Mouse (Mus musculus) neural tube, embryonic 11.5 days (tissue): ENCODE results near the gene Gcnt4. TPM values are rescaled to one million over a fixed set of nuclear protein-coding genes. Genes with fewer than 3 reads are reported as not detected.

Experiments used
- ATAC-seq: fragments of 200-750 bp; cut with Nextera tagmentation; 2 replicates; pipeline ENCODE4 v1.8.0; 2017; ENCODE audit warnings: moderate number of reproducible peaks, mild to moderate bottlenecking, moderate TSS enrichment, moderate library complexity; ENCODE audit not compliant: insufficient read depth, low FRiP score, low TSS enrichment
- DNase-seq: peaks from one replicate; pipeline ENCODE4 v3.0.0-alpha.2; 2015; ENCODE audit warnings: low spot score
- H3K27ac ChIP-seq: fragments of 300-500 bp; sonication (generic); 2 replicates; pipeline ENCODE4 v1.5.1; 2014; ENCODE audit warnings: low read depth, mild to moderate bottlenecking, low read length
- H3K27me3 ChIP-seq: fragments of 300-500 bp; sonication (generic); 2 replicates; pipeline ENCODE4 v1.6.1; 2014; ENCODE audit warnings: mild to moderate bottlenecking, low read length, mixed read lengths; ENCODE audit not compliant: control insufficient read depth, insufficient read depth
- H3K36me3 ChIP-seq: fragments of 300-500 bp; sonication (generic); 2 replicates; pipeline ENCODE4 v1.6.1; 2014; ENCODE audit warnings: mild to moderate bottlenecking, low read length, moderate library complexity, mixed read lengths; ENCODE audit not compliant: control insufficient read depth, insufficient read depth
- H3K4me1 ChIP-seq: fragments of 300-500 bp; sonication (generic); 2 replicates; pipeline ENCODE4 v1.6.1; 2014; ENCODE audit warnings: low read length, mixed read lengths; ENCODE audit not compliant: control insufficient read depth, insufficient read depth
- H3K4me2 ChIP-seq: fragments of 300-500 bp; sonication (generic); 2 replicates; pipeline ENCODE4 v1.6.1; 2014; ENCODE audit warnings: low read depth, mild to moderate bottlenecking, moderate library complexity
- H3K4me3 ChIP-seq: fragments of 300-500 bp; sonication (generic); 2 replicates; pipeline ENCODE4 v1.5.1; 2014; ENCODE audit warnings: low read depth, low read length
- H3K9ac ChIP-seq: fragments of 300-500 bp; sonication (generic); 2 replicates; pipeline ENCODE4 v1.6.1; 2014; ENCODE audit warnings: mild to moderate bottlenecking, low read length
- H3K9me3 ChIP-seq: fragments of 300-500 bp; sonication (generic); 2 replicates; pipeline ENCODE4 v1.6.1; 2016; ENCODE audit warnings: low read length; ENCODE audit not compliant: control insufficient read depth
- WGBS: fragments of 180-500 bp; shearing (Covaris S2); extraction: QIAGEN DNeasy Blood & Tissue Kit; methylation state at CpG from one replicate; pipeline ENCODE4 v1.1.7; 2014; 5-methylcytosine and 5-hydroxymethylcytosine counted together
- polyA plus RNA-seq: library from polyadenylated mRNA; unstranded; fragments of >200 nt; fragmentation: Nextera tagmentation; extraction: Ambion mirVana; gene quantifications from 2 replicates; pipeline ENCODE4 v1.2.1, GENCODE M21; 2014

Gcnt4 gene
- polyA plus RNA-seq, 1 experiment from 2014 or later = 0.32 TPM

GRCm38 (mm10) chr13:96962801-96963200, 38.3 kb downstream of the Gcnt4 start:
- Histone ChIP-seq H3K9ac (no peak overlapping the region), H3K27ac (no peak overlapping the region)

DNA sequence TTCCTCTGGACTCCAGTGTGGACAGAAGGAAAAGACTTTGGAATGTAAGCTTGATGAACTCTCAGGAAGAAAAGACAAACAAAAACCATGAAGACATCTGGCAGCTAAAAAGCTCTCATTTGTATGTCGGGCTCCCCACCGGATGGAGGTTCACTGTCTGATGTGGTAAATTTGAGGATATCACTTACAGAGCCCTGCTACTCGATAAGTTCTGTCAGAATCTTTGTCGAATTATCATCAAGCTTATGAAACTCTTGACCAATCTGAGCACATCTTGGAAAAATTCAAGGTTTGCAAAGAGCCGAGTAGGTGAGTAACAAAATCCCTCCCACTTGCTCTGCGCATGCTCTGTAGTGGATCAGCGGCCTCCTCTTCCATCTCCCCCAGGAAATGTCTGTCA, 40.5 kb downstream of the Gcnt4 start:
- Histone ChIP-seq H3K4me2 (no peak overlapping the region), H3K9me3 (no peaks in the 10 kb centered on the region), H3K9ac (no peak overlapping the region), H3K27ac (no peak overlapping the region), H3K4me1 (no peaks in the 10 kb centered on the region), H3K27me3 (no peaks in the 10 kb centered on the region), H3K36me3 (no peaks in the 10 kb centered on the region), H3K4me3 (no peak overlapping the region)
- ATAC-seq (no peak), DNase-seq (no peak)
- WGBS = 95% methylated on average over 7 of the region's 7 CpGs

More at GRCm38 (mm10) chr13:96962801-96963200, 38.3 kb downstream of the Gcnt4 start:
- H3K36me3 ChIP-seq = no peaks in the 10 kb centered on the region
- no peak overlapping the region for H3K4me3 ChIP-seq
- no peak for ATAC-seq
- H3K9me3 ChIP-seq = no peaks in the 10 kb centered on the region
- no peak overlapping the region for H3K4me2 ChIP-seq
- no peaks in the 10 kb centered on the region for H3K27me3 ChIP-seq
- H3K4me1 ChIP-seq = no peaks in the 10 kb centered on the region
- DNase-seq = no peak
- WGBS = 93% methylated on average over 5 of the region's 5 CpGs

DNA sequence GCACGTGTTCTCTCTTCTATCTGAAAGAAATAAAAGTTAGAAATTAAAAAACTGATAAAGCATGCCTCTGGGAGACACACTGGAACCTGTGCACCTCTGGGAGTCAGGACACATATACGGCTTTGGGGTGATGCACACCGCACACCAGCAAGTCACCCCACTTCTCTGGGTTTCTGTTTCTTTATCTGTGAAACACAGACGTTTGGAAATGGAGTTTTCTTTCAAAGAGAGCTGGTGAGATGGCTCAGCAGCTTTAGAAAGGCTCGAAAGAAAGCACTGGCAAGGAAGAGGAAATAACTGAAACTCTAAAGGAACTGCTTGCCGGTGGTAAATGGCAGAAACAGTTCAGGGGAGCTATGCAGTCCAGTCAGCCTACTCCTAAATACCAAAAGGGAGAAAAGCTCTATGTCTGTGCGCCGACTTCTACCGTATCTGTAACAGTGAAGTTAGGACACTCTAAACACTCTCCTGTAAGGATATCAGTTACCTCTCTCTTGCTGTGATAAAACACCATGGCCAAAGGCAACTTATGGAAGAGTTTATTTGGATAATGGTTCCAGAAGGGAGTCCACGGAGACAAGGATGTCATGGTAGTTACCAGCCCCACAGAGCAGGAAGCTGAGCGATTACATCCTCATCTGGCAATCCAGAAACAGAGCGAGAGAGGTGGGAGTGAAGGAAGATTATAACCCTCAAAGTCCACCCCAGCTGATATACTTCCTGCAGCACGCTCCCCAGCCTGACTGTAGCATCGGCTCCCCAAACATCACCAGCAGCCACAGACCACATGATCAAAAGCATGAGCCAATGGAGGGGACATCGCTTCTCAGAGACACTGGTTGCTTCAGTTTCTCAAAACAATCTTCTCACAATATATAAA, 42.0 kb downstream of the Gcnt4 start:
- H3K4me2 ChIP-seq = no peak overlapping the region
- no peaks in the 10 kb centered on the region for H3K4me1 ChIP-seq
- no peak overlapping the region for H3K9ac ChIP-seq
- DNase-seq (no peak), ATAC-seq (no peak)
- no peaks in the 10 kb centered on the region for H3K36me3 ChIP-seq
- no peak overlapping the region for H3K27ac ChIP-seq
- no peaks in the 10 kb centered on the region for H3K27me3 ChIP-seq
- WGBS = 83% methylated on average over 15 of the region's 15 CpGs
- H3K4me3 ChIP-seq = no peak overlapping the region
- H3K9me3 ChIP-seq = no peaks in the 10 kb centered on the region

GRCm38 (mm10) chr13:96967091-96967490, 42.6 kb downstream of the Gcnt4 start:
- Histone ChIP-seq H3K4me3 (no peak overlapping the region), H3K36me3 (no peaks in the 10 kb centered on the region), H3K27me3 (no peaks in the 10 kb centered on the region), H3K27ac (no peak overlapping the region), H3K4me1 (no peaks in the 10 kb centered on the region), H3K9me3 (no peaks in the 10 kb centered on the region), H3K4me2 (no peak overlapping the region), H3K9ac (no peak overlapping the region)
- WGBS = 91% methylated on average over 5 of the region's 5 CpGs
- DNase-seq (no peak), ATAC-seq (no peak)

GRCm38 (mm10) chr13:96967822-96968221, 43.3 kb downstream of the Gcnt4 start:
- Histone ChIP-seq H3K27me3 (no peaks in the 10 kb centered on the region), H3K27ac (no peak overlapping the region), H3K36me3 (no peaks in the 10 kb centered on the region), H3K4me2 (no peak overlapping the region), H3K9ac (no peak overlapping the region), H3K9me3 (no peaks in the 10 kb centered on the region), H3K4me3 (no peak overlapping the region), H3K4me1 (no peaks in the 10 kb centered on the region)
- no peak for ATAC-seq
- no peak for DNase-seq
- WGBS = 81% methylated on average over 2 of the region's 2 CpGs

- Histone ChIP-seq H3K4me1 (no peaks in the 10 kb centered on the region), H3K27ac (no peak overlapping the region), H3K36me3 (no peaks in the 10 kb centered on the region), H3K27me3 (no peaks in the 10 kb centered on the region), H3K9me3 (no peaks in the 10 kb centered on the region), H3K4me3 (no peak overlapping the region), H3K9ac (no peak overlapping the region), H3K4me2 (no peak overlapping the region)
- 77% methylated on average over 4 of the region's 4 CpGs for WGBS
- DNase-seq = no peak
- no peak for ATAC-seq
These were observed 46.6 kb downstream of the Gcnt4 start for GRCm38 (mm10) chr13:96971076-96971475.

GRCm38 (mm10) chr13:96971861-96972282, 47.4 kb downstream of the Gcnt4 start:
- H3K9ac ChIP-seq = no peak overlapping the region
- no peaks in the 10 kb centered on the region for H3K27me3 ChIP-seq
- no peak for ATAC-seq
- no peak for DNase-seq
- H3K36me3 ChIP-seq = no peaks in the 10 kb centered on the region
- no peaks in the 10 kb centered on the region for H3K9me3 ChIP-seq
- no peak overlapping the region for H3K27ac ChIP-seq
- no peak overlapping the region for H3K4me3 ChIP-seq
- WGBS = 77% methylated on average over 9 of the region's 9 CpGs
- H3K4me1 ChIP-seq = no peaks in the 10 kb centered on the region
- no peak overlapping the region for H3K4me2 ChIP-seq

GRCm38 (mm10) chr13:96973318-96973717, 48.8 kb downstream of the Gcnt4 start:
- Histone ChIP-seq H3K9ac (no peak overlapping the region), H3K36me3 (no peaks in the 10 kb centered on the region), H3K4me2 (no peak overlapping the region), H3K4me3 (no peak overlapping the region), H3K27me3 (no peaks in the 10 kb centered on the region), H3K9me3 (no peaks in the 10 kb centered on the region), H3K4me1 (no peaks in the 10 kb centered on the region), H3K27ac (no peak overlapping the region)
- WGBS = 97% methylated on average over 4 of the region's 4 CpGs
- ATAC-seq (no peak), DNase-seq (no peak)

DNA sequence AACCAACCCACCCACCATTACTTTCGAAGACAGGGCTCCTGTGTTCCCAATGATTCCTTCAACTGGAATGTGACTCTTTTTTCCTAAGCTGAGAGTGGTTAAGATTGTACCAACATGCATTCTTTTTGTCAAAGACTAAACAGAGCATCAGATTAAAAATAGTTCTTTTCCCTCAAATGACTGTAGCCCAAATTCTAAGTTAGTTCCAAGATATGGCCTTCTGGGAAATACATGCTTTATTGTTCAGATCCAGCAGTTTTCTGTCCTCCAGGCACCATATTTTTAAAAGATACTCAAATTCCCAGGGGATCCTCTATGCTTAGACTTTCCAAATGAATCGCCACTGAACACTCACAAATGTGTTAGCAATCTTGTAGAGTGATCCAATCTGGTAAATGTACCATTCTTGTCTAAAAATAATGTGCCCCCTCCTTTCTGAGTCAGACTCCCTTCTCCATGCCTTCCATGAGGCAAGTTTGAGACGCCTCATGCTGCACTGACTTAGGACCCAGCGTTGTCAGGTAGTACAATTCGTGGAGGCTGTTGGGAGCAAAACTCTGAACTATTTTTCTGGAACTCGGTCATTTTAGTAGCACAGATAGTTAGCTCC, 52.6 kb downstream of the Gcnt4 start:
- H3K4me2 ChIP-seq = no peak overlapping the region
- no peaks in the 10 kb centered on the region for H3K27me3 ChIP-seq
- WGBS = 90% methylated on average over 6 of the region's 6 CpGs
- H3K36me3 ChIP-seq = no peaks in the 10 kb centered on the region
- no peak overlapping the region for H3K4me3 ChIP-seq
- ATAC-seq (no peak), DNase-seq (no peak)
- H3K9me3 ChIP-seq = no peaks in the 10 kb centered on the region
- no peak overlapping the region for H3K9ac ChIP-seq
- no peak overlapping the region for H3K27ac ChIP-seq
- H3K4me1 ChIP-seq = no peaks in the 10 kb centered on the region
